Mouse (Mus musculus) layer of hippocampus, postnatal 36 days (tissue): ENCODE data around the gene Zfp932. TPM values are rescaled to one million over a fixed set of nuclear protein-coding genes. Genes with fewer than 3 reads are reported as not detected.
A peak's percentile ranks its signal among the peaks of the same experiment; 100 is the strongest.
"Not testable (repeated sequence)": the region's sequence is repeated elsewhere in the genome, so short reads cannot be mapped to it uniquely, and the experiment has no call there.

Source experiments
- DNase-seq, 2 experiments: peaks; one replicate each; pipeline ENCODE4 v3.0.0; 2022
- total RNA-seq, 2 experiments: library from RNA; stranded (reverse); gene quantifications; 2 replicates each; pipeline ENCODE4 v1.2.3; 2021

The Zfp932 gene
- total RNA-seq, result 10 to 100 TPM; 62.9 to 63.6 TPM

DNA sequence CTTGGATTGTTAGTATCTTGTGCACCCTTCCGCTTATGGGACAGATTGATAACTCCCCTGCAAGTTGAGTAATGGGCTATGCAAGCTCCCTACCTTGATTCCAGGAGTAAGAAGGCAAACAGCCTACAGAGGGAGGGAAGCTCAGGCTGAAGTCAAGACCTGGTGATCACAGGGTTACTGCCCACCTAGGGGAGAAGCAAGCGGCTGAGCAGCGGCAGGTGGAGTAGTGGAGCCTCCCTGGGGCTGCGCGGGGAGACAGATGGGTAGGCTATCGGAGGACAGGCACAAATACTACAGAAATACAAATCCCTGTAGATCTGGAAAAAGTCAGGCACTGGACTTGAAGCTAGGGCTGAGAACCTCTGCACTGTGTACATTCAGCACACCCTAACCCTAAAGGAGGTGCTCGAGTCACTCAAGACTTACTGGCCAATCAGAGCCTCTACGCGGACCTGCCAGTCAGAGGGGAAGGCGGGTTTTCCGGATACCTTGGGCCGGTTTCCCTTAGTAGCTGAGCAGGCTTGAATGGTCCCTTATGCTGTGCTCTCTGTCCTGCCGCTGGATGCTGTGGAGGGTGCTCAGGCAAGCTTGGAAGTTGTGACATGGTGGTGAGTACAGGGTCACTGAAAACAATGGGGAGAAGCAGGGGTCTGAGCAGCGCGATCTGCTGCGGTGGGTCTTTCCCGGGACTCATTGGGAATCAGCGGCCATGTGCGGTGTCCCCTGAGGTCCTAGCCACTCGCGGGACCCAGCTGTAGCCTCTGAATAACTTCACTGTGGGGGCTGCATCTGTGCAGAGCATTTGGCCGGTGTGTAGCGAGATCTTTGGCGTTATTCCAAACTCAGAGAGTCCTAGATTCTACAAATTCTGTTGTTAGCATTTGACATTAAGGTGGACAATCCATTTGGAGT is at the start of gene Zfp932:
Gene Zfp932, plus strand, starts transcription at position 496 of the 912 bp plus-strand sequence.
- peak; percentile 79 to 80 for DNase-seq

- no peak for DNase-seq
Observed at GRCm38 (mm10) chr5:109950281-109950680, 46.0 kb upstream of the Zfp932 start.

- DNase-seq, result not testable (repeated sequence)
Observed at GRCm38 (mm10) chr5:109980743-109981142, 15.6 kb upstream of the Zfp932 start.

GRCm38 (mm10) chr5:109995461-109995860 is 860 bp upstream of the Zfp932 start:
- not testable (repeated sequence) for DNase-seq

GRCm38 (mm10) chr5:110015775-110016174 is 19.5 kb downstream of the Zfp932 start:
- DNase-seq, result not testable (repeated sequence)

DNA sequence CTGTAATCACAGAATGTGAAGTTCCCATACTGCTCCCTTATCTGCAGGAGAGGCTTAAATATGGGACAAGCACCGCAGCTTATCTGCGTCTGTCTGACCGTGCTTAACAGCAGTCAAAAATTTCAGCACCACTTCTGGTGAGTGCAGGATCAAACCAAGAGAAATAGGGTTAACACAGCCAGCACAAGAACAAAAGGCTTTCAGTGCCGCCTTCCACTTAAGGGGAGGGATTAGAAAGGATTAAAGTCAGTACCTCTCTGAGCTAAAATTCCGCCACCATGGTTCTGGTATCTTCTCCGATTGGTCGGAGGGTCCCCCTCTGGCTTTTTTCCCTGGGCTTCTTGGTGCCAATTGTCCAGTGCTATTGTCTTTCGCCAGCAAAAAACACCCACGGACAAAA is 27.0 kb downstream of the Zfp932 start:
- DNase-seq, result no peak

DNA sequence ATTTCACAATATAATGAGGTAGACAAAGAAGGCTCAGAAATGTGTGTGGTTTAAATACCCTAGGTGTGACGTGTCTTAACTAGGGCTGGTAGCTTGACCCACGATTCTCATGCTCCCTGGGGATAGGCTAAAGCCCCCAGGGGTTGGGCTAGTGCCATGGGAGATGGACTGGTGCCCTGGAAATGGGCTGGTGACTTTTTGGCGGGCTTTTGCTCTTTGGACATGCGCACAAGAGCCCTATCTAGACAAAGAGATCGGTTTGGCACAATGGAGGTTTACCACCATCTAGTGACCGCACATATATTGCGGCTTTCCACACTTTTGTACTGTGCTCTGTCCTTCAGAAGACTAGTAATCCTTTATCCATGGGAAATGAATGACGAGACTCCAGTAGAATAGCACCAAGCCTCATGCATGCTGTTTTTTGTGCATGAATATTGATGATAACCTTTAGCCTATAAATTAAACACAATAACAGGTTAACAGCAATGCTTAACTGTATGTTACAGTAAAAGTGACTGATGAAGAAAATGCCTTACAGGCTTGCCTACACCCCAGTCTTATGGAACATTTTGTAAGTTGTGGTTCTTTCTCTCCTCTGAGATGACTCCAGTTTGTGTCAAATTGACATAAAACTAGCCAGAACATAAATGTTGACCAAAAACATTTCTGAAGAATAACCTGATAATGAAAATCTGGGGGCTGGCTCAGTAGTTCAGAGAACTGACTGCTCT is 27.5 kb downstream of the Zfp932 start:
- peak; percentile 34 to 44 for DNase-seq

DNA sequence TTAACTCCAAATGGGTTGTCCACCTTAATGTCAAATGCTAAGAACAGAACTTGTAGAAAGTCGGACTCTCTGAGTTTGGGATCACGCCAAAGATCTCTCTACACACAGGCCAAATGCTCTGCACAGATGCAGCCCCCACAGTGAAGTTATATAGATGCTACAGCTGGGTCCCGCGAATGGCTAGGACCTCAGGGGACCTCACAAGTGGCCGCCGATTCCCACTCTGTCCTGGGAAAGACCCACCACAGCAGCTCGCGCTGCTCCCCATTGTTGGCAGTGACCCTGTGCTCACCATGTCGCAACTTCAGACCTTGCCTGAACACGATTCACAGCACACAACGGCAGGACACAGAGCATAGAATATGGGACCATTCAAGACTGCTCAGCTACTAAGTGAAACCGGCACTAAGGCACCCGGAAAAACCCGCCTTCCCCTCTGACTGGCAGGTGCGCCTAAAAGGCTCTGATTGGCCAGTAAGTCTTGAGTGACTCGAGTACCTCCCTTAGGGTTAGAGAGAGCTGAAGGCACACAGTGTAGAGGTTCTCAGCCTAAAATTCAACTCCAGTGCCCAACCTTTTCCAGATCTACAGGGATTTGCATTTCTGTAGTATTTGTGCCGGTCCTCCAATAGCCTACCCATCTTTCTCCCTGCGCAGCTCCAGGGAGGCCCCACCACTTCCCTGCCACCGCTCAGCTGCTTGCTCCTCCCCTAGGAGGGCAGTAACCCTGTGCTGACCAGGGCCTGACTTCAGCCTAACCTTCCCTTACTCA is 61.5 kb downstream of the Zfp932 start:
- peak; percentile 77 to 81 for DNase-seq

Other genes starting within 250 kb of the Zfp932 start
- 1 to 10 TPM; 2.9 to 3.8 TPM for gene 4930522L14Rik, start 244.6 kb upstream of the Zfp932 start, total RNA-seq
- gene Gm15446, start 73.1 kb upstream of the Zfp932 start, total RNA-seq, result 10 to 100 TPM; 38.8 to 42.3 TPM
- 10 to 100 TPM; 14.7 to 20.8 TPM for gene Gm17655, start 76.0 kb downstream of the Zfp932 start, total RNA-seq
- gene Gm35315, start 97.9 kb downstream of the Zfp932 start, total RNA-seq, result under 1 TPM in 1 of 2 experiments, not detected in 1; 0.27 TPM
- gene Plcxd1, start 103.4 kb downstream of the Zfp932 start, total RNA-seq, result 1 to 10 TPM; 3.3 to 4.5 TPM
- gene Gtpbp6, start 111.7 kb downstream of the Zfp932 start, total RNA-seq, result 10 to 100 TPM; 75.8 to 83.0 TPM
- 10 to 100 TPM; 16.0 to 18.3 TPM for gene Zfp605, start 113.6 kb downstream of the Zfp932 start, total RNA-seq
- gene Chfr, start 139.3 kb downstream of the Zfp932 start, total RNA-seq, result 10 to 100 TPM; 45.8 to 59.9 TPM
- 10 to 100 TPM; 45.5 to 51.6 TPM for gene Golga3, start 180.2 kb downstream of the Zfp932 start, total RNA-seq
- gene Ankle2, start 234.5 kb downstream of the Zfp932 start, total RNA-seq, result 10 to 100 TPM; 38.6 to 48.2 TPM